Mouse (Mus musculus): ENCODE measurements around the gene Nostrin.

- no peak for TF ChIP-seq ZC3H11A (IDR thresholded peaks at IDR 0.05; ENCODE audit: borderline replicate concordance, low read depth, low read length)
- no peak for TF ChIP-seq CHD2 (IDR thresholded peaks at IDR 0.05; ENCODE audit: low read depth, low read length)
- TF ChIP-seq ZNF384 (IDR thresholded peaks at IDR 0.05; ENCODE audit: low read depth, low read length) = no peak
- no peak for TF ChIP-seq HCFC1 (IDR thresholded peaks at IDR 0.05; ENCODE audit: borderline replicate concordance, insufficient read depth, low read length)
- no peak for TF ChIP-seq MAFK (IDR thresholded peaks at IDR 0.05; ENCODE audit: insufficient read depth, low read depth, low read length)
Observed at GRCm38 (mm10) chr2:69148691-69149090, 13.1 kb downstream of the Nostrin start.
